Mouse (Mus musculus) B cell, adult 2 months (primary cell): ENCODE results near the gene Dock6.
A peak's percentile ranks its signal among the peaks of the same experiment; 100 is the strongest.

Source experiments
- DNase-seq, 2 experiments: peaks; one replicate each; pipeline ENCODE4 v3.0.0; 2022

Gene Dock6

DNA sequence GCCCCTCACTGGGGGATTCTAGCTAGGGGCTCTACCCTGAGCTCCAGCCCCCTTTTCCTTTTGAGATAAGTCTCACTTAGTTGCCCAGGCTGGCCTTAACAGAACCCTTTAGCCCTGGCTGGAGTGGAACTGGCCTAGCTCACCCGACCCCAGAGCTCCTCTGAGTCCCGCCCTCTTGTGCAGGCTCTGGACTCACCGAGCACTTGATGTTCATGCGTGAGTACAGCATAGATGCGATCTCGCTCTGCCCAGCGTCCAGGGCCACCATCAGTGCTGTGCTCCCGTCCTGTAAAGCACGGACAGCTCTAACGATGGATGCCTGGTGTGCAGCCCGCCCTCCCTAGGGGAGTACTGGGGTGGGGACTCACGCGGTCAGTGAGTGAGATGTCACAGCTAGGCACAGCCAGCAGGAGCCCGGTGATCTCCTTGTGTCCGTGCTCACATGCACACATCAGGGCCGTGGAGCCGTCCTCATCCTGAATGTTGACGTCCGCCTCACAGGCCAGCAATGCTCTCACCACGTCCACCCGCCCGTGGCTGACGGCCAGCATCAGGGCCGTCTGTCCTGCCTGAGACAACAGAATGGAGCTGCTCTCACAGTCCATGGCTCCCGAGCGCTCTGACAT is 82.8 kb downstream of the Dock6 start:
- DNase-seq, result no peak

DNA sequence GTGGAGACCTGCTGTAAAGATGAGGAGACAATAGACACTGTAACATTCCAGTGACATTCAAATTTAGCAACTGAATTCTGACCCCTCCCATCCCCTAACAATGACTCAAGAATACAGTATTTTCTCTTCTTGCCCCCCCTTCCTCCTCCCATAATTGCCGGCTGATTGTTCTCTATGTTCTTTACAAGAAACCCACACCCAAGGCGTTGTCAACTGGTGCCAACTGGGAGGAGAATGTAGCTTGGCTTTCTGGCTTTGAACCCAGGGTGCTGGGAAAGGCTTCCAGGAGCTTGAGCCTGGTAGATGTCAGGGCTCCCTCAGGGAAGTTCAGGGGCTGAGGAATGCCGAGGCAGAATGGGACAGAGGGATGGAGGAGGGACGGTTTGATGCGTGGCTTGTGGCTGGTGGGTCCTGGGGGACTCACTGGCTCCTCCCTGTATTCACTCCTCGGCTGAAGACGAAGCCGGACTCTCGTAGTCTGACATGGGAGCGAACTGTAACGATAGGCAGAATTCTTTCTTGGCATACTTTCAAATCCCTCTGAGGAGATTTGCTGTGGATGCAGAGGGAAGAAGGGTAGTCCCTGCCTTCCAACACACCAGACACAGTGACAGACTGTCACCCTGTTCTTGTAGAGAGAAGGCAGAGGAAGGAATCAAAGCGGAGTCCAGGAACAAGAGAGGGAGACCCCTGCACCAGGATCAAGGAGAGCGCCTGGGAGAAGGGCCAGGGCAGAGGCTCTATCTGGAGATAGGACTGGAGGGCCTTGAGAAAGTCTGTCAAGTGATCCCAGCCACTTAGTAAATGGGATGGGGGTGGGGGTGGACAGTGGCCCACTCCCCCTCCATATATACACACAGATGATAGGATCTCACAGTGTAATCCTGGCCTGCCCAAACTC is 83.7 kb downstream of the Dock6 start:
- DNase-seq, result no peak

DNA sequence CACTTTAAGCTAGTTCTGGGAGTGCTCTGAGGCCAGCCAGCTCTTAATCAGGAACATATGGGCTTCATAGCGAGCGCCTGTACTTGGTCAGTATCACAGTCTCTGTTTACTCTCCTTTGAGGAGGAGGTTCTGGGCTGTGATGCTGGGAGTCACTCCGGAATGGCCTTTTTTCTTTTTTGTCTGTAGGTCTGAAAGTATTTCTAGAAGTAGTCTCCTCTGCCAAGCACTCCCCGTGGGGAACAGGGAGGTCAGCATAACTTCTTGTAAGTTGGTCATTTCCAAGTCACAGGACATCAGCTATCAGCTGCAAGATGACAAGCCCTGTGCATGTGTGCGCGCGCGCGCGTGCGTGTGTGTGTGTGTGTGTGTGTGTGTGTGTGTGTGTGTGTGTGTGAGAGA is 84.5 kb downstream of the Dock6 start:
- no peak for DNase-seq

DNA sequence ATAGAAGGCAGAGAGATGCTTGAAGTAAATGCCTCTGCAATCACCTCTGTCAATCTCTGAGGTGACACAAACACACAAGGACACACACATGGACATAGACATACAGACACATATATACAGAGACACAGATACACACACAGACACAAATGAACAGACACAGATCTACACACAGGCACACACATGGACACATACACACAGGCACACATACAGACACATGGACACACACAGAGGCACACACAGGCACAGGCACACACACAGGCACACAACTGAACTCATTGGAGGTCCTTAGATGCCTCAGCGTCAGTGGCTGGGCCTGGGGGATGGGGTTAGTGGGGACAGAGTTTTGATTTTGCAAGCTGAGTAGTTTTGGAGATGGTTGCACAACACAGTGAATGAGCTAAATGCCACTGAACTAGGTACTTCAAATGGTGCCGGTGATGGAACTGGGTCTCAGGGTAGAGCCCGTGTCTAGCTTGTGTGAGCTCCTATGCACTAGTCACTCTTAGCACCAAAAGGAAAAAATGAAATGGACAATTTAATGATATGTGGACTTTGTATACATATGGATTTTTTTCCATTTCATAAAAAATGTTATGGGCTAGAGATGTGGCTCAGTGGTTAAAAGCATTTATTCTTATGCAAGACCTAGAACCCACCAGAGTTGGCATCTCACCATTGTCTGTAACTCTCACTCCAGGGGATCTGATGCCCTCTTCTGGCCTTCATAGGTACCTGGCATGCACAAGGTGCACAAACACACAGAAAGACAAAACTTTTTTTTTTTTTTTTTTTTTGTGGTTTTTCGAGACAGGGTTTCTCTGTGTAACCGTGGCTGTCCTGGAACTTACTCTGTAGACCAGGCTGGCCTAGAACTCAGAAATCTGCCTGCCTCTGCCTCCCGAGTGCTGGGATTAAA is 88.1 kb downstream of the Dock6 start:
- DNase-seq, result no peak

DNA sequence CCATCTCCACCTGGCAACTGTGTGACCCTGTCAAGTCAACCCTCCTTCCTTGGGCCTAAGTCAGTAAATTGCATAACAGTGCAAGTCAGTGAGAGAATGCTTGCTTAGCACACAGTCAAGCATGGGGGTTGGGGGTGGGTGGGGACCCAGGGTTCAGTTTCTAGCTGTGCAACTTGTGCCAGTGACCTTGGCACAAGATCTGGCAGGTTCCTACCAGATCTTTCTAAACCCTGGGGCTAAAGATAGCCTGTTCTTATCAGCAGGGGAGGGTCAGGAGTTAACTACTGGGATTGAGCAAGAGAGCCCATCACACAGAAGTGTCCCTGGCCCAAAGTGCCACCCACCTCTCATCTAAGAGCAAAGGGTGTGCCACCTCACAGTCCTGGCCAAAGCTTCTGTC is 90.3 kb downstream of the Dock6 start:
- no peak for DNase-seq

DNA sequence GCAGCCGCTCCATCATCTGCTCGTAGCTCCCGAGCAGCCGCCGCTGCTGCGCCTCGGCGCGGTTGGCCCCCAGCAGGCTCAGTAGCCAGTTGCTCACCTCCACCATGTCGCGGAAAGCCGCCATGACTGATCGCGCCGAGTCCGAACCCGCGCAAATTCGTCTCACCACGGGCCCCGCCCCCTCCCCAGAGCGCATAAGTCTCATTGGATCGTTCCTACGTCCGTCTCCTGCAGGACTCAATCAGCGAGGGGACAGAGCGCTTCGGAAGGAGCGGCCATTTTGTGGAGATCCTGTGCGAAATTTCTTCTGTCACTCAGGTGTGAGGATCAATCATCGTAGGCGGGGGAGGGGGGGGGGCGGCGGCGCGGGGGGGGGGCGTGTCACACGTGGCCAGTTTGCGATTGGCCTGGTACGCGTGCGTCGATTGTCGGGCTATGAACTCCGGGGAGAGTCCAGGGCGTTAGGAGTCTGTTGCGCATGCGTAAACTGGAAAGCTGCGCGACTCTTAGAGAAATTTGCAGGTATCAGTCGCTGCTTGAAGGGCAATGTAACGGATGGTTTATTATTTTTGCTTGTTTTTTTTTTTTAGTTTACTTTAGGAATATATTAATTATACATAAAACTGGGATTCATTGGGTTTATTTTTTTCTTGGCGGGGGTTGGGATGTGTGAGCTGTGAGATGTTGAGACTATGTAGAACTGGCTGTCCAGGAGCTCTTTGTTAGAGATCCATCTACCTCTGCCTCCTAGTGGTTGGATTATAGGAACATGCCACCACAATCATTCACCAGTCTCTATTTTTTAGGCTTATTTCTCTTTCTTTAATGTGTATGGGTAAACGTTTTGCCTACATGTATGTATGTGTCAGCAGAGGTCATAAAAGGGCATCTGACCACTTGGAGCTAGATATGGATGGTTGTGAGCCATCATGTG is 92.0 kb downstream of the Dock6 start, which contains the start of gene Spc24:
TSS of gene Spc24 (minus strand) at position 149 of the 934 bp plus-strand sequence.
- DNase-seq, result peak; percentile 95 to 96

DNA sequence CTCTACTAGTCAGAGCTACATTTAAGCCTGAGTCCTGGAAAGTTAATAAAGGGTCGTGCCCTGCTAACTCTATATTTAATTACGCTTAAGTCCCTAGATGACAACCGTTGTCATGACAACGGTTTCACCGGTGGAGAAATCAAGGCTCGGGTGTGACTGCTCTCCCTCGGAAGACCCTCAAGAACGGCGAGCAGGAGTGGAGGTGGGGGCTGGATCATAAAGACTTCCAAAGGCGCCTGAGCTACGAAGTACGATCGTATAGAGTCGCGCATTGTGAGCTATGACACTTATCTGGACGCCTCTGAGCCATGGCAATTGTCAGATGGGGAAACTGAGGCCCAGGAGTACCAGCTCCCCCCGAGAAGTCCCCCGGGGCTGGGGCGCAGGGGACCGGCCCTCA is 92.7 kb downstream of the Dock6 start:
- no peak for DNase-seq

DNA sequence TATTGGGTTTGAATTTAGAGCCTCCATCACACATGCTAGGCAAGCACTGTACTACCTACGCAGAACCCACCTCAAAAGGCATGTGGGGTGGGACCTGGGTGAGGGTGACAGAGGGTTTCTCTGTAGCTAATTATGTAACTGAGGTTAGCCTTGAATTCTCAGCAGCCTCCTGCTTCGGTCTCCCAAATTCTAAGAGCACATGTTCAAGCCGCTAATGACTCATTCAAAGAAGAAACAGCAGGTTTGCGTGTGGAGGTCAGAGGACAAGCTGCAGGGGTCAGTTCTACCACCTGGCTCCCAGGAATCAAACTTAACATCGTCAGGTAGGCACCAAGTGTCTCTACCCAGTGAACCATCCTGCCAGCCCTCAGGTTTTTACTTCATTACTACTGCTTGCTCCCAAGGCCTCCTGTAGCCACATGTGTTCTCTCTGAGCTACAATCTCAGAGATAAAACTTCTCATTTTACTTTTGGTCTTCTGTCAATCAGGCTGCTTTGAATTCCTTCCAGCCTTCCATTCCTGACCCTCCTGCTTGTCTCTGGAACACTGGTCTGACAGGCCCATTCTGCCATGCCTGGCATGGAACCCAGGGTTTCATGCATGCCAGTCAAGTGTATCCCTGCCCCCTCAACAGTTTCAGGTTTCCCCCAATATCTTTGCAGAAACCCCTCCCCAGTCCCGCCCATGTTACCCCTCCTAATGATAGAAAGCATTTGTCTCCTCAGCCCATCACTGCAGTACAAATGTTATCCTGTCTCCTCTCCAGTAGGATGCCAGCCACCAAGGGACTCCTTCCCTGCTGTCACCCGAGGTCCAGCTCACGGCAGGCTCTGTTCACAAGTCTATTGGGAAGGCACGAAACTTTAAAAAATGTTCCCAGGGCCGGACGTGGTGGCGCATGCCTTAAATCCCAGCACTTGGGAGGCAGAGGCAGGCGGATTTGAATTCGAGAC is 93.6 kb downstream of the Dock6 start:
- DNase-seq, result no peak

DNA sequence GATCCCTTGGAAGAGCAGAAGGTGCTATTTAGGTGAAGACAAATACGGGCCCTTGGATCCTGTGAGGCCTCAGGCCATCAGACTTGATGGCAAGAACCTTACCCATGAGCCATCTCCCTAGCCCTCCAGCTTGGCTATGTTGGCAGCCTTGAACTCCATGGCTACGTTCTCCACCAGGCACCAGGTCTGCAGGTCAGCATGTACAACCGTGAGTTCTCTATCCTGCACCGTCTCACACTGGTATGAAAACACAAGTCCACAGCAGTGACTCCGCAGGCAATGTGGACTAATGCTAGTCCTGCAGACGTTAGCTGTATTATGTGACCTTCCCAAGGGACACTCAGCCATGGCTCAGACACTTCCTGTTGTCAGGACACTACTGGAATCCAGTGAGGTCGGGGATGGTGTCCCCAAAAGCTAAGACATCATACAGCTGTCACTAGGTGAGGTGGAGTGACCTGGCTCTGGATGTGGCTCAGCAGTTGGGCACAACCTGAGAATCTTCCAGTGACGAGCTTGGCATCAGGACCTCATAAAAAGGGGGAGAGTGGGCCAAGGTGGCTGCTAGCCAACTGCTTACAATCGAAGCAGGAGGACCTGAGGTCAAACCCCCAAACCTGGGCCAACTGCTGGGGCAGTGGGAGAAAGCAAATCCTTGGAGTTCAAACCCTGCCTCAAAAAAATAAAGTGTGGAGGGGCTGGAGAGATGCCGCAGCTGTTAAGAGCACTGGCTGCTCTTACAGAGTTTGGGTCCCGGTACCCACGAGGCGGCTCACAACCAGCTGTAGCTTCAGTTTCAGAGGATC is 97.7 kb downstream of the Dock6 start:
- no peak for DNase-seq

DNA sequence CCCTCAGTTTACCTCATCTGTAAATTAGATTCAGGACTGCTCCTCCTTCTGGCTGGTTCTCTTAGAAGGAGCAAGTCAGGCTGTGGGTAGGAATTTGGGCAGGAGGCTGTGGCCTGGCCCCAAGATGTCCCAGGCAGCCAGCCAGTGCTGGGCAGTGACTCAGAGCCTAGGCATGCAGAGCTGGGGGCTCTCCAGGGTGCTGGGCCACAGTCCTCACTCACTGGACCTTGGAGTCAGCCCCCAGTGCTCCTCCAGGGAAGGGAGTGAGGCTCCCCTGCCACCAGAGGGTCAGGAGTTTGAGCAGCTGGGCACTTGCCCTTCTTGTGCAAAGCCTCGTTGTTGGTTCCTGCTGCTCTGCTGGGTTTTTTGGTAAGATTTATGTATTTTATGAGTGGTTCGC is 98.4 kb downstream of the Dock6 start:
- no peak for DNase-seq

DNA sequence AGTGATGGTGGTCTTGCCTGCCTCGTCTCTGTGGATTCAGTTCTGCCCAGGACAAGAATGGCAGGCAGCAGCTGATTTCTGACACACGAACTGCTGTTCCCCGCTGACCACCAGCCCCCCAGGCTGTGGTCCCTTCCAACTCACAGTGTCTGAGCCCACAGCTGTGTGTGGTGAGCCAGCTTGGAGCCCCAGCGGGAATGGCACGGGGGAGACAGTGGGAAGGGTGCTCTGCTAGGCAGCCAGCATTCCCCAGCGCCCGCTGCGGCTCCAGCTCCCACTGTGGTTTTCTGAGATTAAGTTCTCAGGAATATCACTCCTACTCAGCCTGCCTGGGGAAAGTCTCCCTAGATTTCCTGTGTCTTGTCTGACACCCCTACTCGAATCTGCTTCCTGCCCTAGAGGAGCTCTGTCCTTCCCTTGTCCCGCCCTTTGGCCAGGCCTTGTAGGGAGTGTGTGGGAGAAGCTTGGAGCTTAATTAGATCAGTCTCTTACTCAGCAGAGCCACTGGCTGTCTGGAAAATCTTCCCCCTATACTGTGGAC is 100.1 kb downstream of the Dock6 start:
- no peak for DNase-seq

DNA sequence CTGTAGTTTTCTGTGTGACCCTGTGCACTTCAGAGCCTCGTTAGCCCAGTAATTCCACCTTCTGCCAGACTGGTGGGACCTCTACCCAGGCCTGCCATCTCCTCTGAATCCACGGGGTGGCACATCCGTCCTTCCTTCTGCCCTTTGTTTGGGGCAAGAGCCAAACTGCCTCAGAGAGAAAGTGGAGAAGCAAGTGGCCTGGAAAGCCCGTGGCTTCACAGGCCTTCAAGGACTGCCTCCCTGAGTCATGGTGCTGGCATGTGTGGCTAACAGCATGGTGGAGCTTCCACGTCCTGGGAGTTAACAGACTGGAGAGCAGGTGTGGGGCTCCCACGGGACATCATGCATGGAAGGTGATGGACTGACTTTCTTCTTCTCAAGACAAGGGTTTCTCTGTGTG is 101.1 kb downstream of the Dock6 start:
- DNase-seq, result no peak

DNA sequence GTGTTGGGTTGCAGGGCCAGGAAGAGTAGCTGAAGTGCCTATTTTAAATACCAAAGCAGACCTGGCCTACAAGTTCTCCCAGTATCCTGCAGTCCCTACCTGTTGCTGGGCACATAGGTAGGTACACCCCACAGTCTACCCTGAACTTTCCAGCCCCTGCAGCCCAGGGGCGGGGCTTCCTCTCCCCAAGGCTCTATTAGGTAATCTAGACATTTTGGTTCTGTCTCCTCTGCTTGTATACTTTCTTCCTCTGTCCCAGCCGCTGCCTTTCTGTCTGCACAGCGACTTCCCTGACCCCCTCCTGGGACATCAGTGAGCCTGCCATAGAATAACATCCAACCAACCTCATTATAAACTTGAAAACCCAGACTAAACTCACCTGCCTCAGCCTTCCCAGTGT is 102.1 kb downstream of the Dock6 start:
- DNase-seq, result no peak
